ENCODE assay signal across 10 mouse cellular contexts in genomic region chr5:98179606-98180005, GRCm38 (mm10). TPM values are rescaled to one million over a fixed set of nuclear protein-coding genes. Genes with fewer than 3 reads are reported as not detected.
A peak's percentile ranks its signal among the peaks of the same experiment; 100 is the strongest.
DNase-seq lines count a peak whose midpoint lies in the region; ATAC-seq lines count a peak whose summit lies in the region.
"Had no signal": no experiment of that assay in that cellular context is flagged by ENCODE, and none has a peak within 500 bp of the region (broad histone marks: within the 10 kb centered on the region; RNA-seq: fewer than 3 reads in every experiment).

No protein-coding gene starts in this region.

- peaks cover 91% of the 10 kb centered on the region for H3K27me3 ChIP-seq in forebrain, embryonic 13.5 days
- peaks cover 100% of the 10 kb centered on the region for H3K27me3 ChIP-seq in midbrain, embryonic 10.5 days (ENCODE audit: low read depth, poor library complexity, severe bottlenecking)
- H3K27me3 ChIP-seq in liver, embryonic 11.5 days (replicated peaks; ENCODE audit: control insufficient read depth, insufficient read depth, low read length): peaks cover 82% of the 10 kb centered on the region

- intact Hi-C loops in left cerebral cortex, postnatal 4 days (cut with DNase I): loop anchor here (10.0 kb wide), 3 partner anchors 535 to 1055 kb away; no protein-coding TSS in a partner anchor
- intact Hi-C loops in left cerebral cortex, postnatal 14 days (cut with DNase I): loop anchor here (5.0 to 10.0 kb wide), 2 partner anchors 535 to 1052 kb away; no protein-coding TSS in a partner anchor

- WGBS in forebrain, embryonic 13.5 days: 1% methylated on average over 12 of the region's 12 CpGs
- under 1% methylated on average over 12 of the region's 12 CpGs for WGBS in midbrain, embryonic 10.5 days
- WGBS in liver, embryonic 11.5 days: 6% methylated on average over 12 of the region's 12 CpGs

- H3K36me3 ChIP-seq in forebrain, embryonic 13.5 days (ENCODE audit: poor library complexity, severe bottlenecking): no peaks in the 10 kb centered on the region
- H3K36me3 ChIP-seq in midbrain, embryonic 10.5 days: no peaks in the 10 kb centered on the region
- no peaks in the 10 kb centered on the region for H3K36me3 ChIP-seq in liver, embryonic 11.5 days (ENCODE audit: control insufficient read depth, insufficient read depth, low read length)

- DNase-seq in left cerebral cortex, postnatal 4 days: peak; percentile 42
- no peak for DNase-seq in left cerebral cortex, postnatal 14 days (ENCODE audit: low spot score in 2 of 2)
- DNase-seq in midbrain, embryonic 10.5 days (ENCODE audit: low spot score): peak; percentile 58
- DNase-seq in retina, embryonic 14.5 days (ENCODE audit: low spot score): peak; percentile 52
- DNase-seq in liver, embryonic 11.5 days (ENCODE audit: low spot score): no peak
- no peak for DNase-seq in kidney, adult 8-10 months
- DNase-seq in heart, adult 11 months: no peak
- DNase-seq: lung, embryonic 14.5 days had no signal

- H3K4me3 ChIP-seq in forebrain, embryonic 13.5 days: peak overlapping the region; percentile 56
- peak overlapping the region; percentile 50 for H3K4me3 ChIP-seq in midbrain, embryonic 10.5 days
- no peak overlapping the region for H3K4me3 ChIP-seq in liver, embryonic 11.5 days (ENCODE audit: low read depth, low read length)

- H3K9me3 ChIP-seq in forebrain, embryonic 13.5 days (replicated peaks): no peaks in the 10 kb centered on the region
- no peaks in the 10 kb centered on the region for H3K9me3 ChIP-seq in midbrain, embryonic 10.5 days (replicated peaks)
- no peaks in the 10 kb centered on the region for H3K9me3 ChIP-seq in liver, embryonic 11.5 days (ENCODE audit: control insufficient read depth, low read length)

- H3K9ac ChIP-seq in forebrain, embryonic 13.5 days: 0 out of 2 replicates have a peak overlapping the region, but pooled peaks have one; percentile 18
- H3K9ac ChIP-seq in liver, embryonic 11.5 days (ENCODE audit: low read depth, low read length): no peak overlapping the region
- H3K9ac ChIP-seq: lung, embryonic 14.5 days had no signal

- no peak for ATAC-seq in forebrain, embryonic 13.5 days
- ATAC-seq in liver, embryonic 11.5 days (replicated peaks; ENCODE audit: low FRiP score): no peak

- no peak overlapping the region for H3K27ac ChIP-seq in forebrain, embryonic 13.5 days
- H3K27ac ChIP-seq in midbrain, embryonic 10.5 days (replicated peaks): no peak overlapping the region
- H3K27ac ChIP-seq in liver, embryonic 11.5 days (ENCODE audit: low read depth, low read length): no peak overlapping the region

- peak overlapping the region; percentile 89 for H3K4me2 ChIP-seq in forebrain, embryonic 13.5 days
- H3K4me2 ChIP-seq in liver, embryonic 11.5 days: no peak overlapping the region

- peaks cover 36% of the 10 kb centered on the region for H3K4me1 ChIP-seq in forebrain, embryonic 13.5 days
- peaks cover 54% of the 10 kb centered on the region for H3K4me1 ChIP-seq in midbrain, embryonic 10.5 days
- H3K4me1 ChIP-seq in liver, embryonic 11.5 days (replicated peaks; ENCODE audit: control insufficient read depth, insufficient read depth, low read length): no peaks in the 10 kb centered on the region

RNA-seq across cellular contexts. Expression of gene Prdm8, which starts 12.6 kb away (rescaled TPM):
- total RNA-seq in left cerebral cortex, postnatal 4 days (2021): 10 to 100 TPM; 60.6 to 64.9 TPM
- 10 to 100 TPM; 44.0 to 45.1 TPM for total RNA-seq in left cerebral cortex, postnatal 14 days (2021)
- polyA plus RNA-seq in forebrain, embryonic 13.5 days (2015; fragmentation: Nextera tagmentation; extraction: Ambion mirVana): 2.7 and 4.2 TPM in 2 replicates
- 0.22 and 0.35 TPM in 2 replicates for polyA plus RNA-seq in midbrain, embryonic 10.5 days (2016; fragmentation: Nextera tagmentation; extraction: Ambion mirVana)
- not detected in 2 replicates for polyA plus RNA-seq in liver, embryonic 11.5 days (2014; fragmentation: Nextera tagmentation; extraction: Ambion mirVana)
- total RNA-seq: granulocyte monocyte progenitor cell, adult 5-6 weeks had no signal

Comparison
In these comparisons a context has a peak if more than half of its experiments do, and no peak if none do; other contexts are left out.
1. DNase-seq: peak in left cerebral cortex, postnatal 4 days (single experiment), midbrain, embryonic 10.5 days (single experiment) and retina, embryonic 14.5 days (single experiment); none in left cerebral cortex, postnatal 14 days (0 of 2), liver, embryonic 11.5 days (single experiment), kidney, adult 8-10 months (0 of 2) and heart, adult 11 months (single experiment).